ENCODE assay signal across 18 mouse cellular contexts in the genomic region with DNA sequence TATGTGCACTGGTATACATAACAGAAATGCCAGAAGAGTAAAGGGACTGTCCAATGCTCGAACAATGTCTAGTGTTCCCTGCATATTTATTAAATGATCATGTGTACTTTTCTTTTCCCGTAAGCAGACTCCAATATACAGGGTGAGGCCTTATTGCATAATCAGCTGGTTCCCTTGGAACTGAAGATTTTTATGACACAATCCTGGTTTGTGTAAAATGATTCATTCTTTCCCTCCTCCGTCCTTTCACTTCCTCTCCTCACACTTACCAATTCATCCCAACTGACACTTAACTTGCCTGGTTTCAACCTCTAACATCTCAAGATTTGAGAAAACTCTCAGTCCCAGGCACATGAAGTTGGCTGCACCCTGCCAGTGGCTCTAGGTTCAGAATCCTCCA. TPM values are rescaled to one million over a fixed set of nuclear protein-coding genes. Genes with fewer than 3 reads are reported as not detected.
DNase-seq lines count a peak whose midpoint lies in the region; ATAC-seq and TF ChIP-seq lines count a peak whose summit lies in the region.
"Had no signal": no experiment of that assay in that cellular context is flagged by ENCODE, and none has a peak within 500 bp of the region (broad histone marks: within the 10 kb centered on the region; RNA-seq: fewer than 3 reads in every experiment).

No protein-coding gene starts in this region.

- TF ChIP-seq CTCF in liver, postnatal 0 days (IDR thresholded peaks at IDR 0.05; ENCODE audit: low read depth), result no peak

- H3K36me3 ChIP-seq in liver, postnatal 0 days (replicated peaks; ENCODE audit: insufficient read depth, low read length), result no peaks in the 10 kb centered on the region
- H3K36me3 ChIP-seq in liver, embryonic 11.5 days (ENCODE audit: control insufficient read depth, insufficient read depth, low read length), result no peaks in the 10 kb centered on the region
- no peaks in the 10 kb centered on the region for H3K36me3 ChIP-seq in kidney, embryonic 15.5 days
- H3K36me3 ChIP-seq: forebrain, embryonic 12.5 days; heart, embryonic 12.5 days; hindbrain, embryonic 10.5 days had no signal

- no peak overlapping the region for H3K4me2 ChIP-seq in liver, postnatal 0 days (ENCODE audit: low read depth, low read length)
- H3K4me2 ChIP-seq in liver, embryonic 11.5 days, result no peak overlapping the region
- H3K4me2 ChIP-seq in kidney, embryonic 15.5 days, result no peak overlapping the region
- H3K4me2 ChIP-seq: forebrain, embryonic 12.5 days; heart, embryonic 12.5 days had no signal

- no peak for DNase-seq in frontal cortex, postnatal 25 days (ENCODE audit: low spot score in 2 of 2)
- DNase-seq in liver, postnatal 0 days, result no peak
- DNase-seq in liver, embryonic 11.5 days (ENCODE audit: low spot score), result no peak
- peak; percentile 46 for DNase-seq in fibroblast of lung, adult 2 months (ENCODE audit: low read depth)
- DNase-seq in urinary bladder, postnatal 4 days (ENCODE audit: low spot score in 2 of 2), result no peak
- DNase-seq: cerebellum, adult 2 months; right cerebral cortex, adult 18-20 months; thymus, postnatal 25 days had no signal

- peak; percentile 52; the same call in 1 of the 2 replicates for TF ChIP-seq EP300 in liver, postnatal 0 days (IDR thresholded peaks at IDR 0.05; ENCODE audit: low read depth)

- 53% methylated on average over 3 of the region's 3 CpGs for WGBS in liver, postnatal 0 days (ENCODE audit: insufficient replicate concordance)
- whole genome bisulfite sequencing in liver, embryonic 11.5 days, result 81% methylated on average over 3 of the region's 3 CpGs
- 80% methylated on average over 3 of the region's 3 CpGs for WGBS in kidney, embryonic 15.5 days

- peaks cover 4% of the 10 kb centered on the region for H3K4me1 ChIP-seq in liver, postnatal 0 days (ENCODE audit: insufficient read depth)
- no peaks in the 10 kb centered on the region for H3K4me1 ChIP-seq in liver, embryonic 11.5 days (replicated peaks; ENCODE audit: control insufficient read depth, insufficient read depth, low read length)
- peaks cover 12% of the 10 kb centered on the region for H3K4me1 ChIP-seq in kidney, embryonic 15.5 days

- H3K9me3 ChIP-seq in liver, postnatal 0 days (ENCODE audit: low read length), result no peaks in the 10 kb centered on the region
- no peaks in the 10 kb centered on the region for H3K9me3 ChIP-seq in liver, embryonic 11.5 days (ENCODE audit: control insufficient read depth, low read length)
- H3K9me3 ChIP-seq in kidney, embryonic 15.5 days (replicated peaks), result no peaks in the 10 kb centered on the region
- H3K9me3 ChIP-seq: forebrain, embryonic 12.5 days; heart, embryonic 12.5 days; hindbrain, embryonic 10.5 days had no signal

- no peak overlapping the region for H3K4me3 ChIP-seq in liver, postnatal 0 days (ENCODE audit: low read depth, low read length)
- H3K4me3 ChIP-seq in liver, embryonic 11.5 days (ENCODE audit: low read depth, low read length), result no peak overlapping the region
- H3K4me3 ChIP-seq in kidney, embryonic 15.5 days (replicated peaks), result no peak overlapping the region
- H3K4me3 ChIP-seq: forebrain, embryonic 12.5 days; heart, embryonic 12.5 days; hindbrain, embryonic 10.5 days; megakaryocyte, embryonic 14.5 days had no signal

- H3K27me3 ChIP-seq in liver, postnatal 0 days (ENCODE audit: insufficient read depth, low read length), result peaks cover 11% of the 10 kb centered on the region
- peaks cover 17% of the 10 kb centered on the region for H3K27me3 ChIP-seq in liver, embryonic 11.5 days (replicated peaks; ENCODE audit: control insufficient read depth, insufficient read depth, low read length)
- peaks cover 15% of the 10 kb centered on the region for H3K27me3 ChIP-seq in kidney, embryonic 15.5 days
- H3K27me3 ChIP-seq: megakaryocyte, embryonic 14.5 days had no signal

- ATAC-seq in frontal cortex, adult (ENCODE audit: low TSS enrichment), result peak; percentile 25
- ATAC-seq in liver, postnatal 0 days, result no peak
- no peak for ATAC-seq in liver, embryonic 11.5 days (replicated peaks; ENCODE audit: low FRiP score)
- ATAC-seq in monocyte, adult 5-6 weeks (replicated peaks; ENCODE audit: insufficient number of reproducible peaks, low FRiP score, low TSS enrichment, poor library complexity, severe bottlenecking), result peak; percentile 62
- ATAC-seq in kidney, embryonic 15.5 days (replicated peaks; ENCODE audit: low FRiP score), result no peak

- no peak overlapping the region for H3K9ac ChIP-seq in liver, postnatal 0 days (replicated peaks)
- no peak overlapping the region for H3K9ac ChIP-seq in liver, embryonic 11.5 days (ENCODE audit: low read depth, low read length)
- H3K9ac ChIP-seq in kidney, embryonic 15.5 days, result no peak overlapping the region
- H3K9ac ChIP-seq: forebrain, embryonic 12.5 days; heart, embryonic 12.5 days; liver, embryonic 14.5 days had no signal

- no peak overlapping the region for H3K27ac ChIP-seq in liver, postnatal 0 days (ENCODE audit: low read depth)
- no peak overlapping the region for H3K27ac ChIP-seq in liver, embryonic 11.5 days (ENCODE audit: low read depth, low read length)
- no peak overlapping the region for H3K27ac ChIP-seq in kidney, embryonic 15.5 days
- H3K27ac ChIP-seq: forebrain, embryonic 12.5 days; hindbrain, embryonic 10.5 days; kidney, postnatal 0 days; liver, embryonic 14.5 days; stomach, postnatal 0 days had no signal

RNA-seq across cellular contexts. Expression of gene Gda, which starts 3.5 kb away (rescaled TPM):
- 1.6 and 2.0 TPM in 2 replicates for polyA plus RNA-seq in liver, postnatal 0 days (2015; fragmentation: Nextera tagmentation; extraction: Ambion mirVana)
- 0.40 and 0.44 TPM in 2 replicates for polyA plus RNA-seq in liver, embryonic 11.5 days (2014; fragmentation: Nextera tagmentation; extraction: Ambion mirVana)
- 131 to 211 TPM (median 188 TPM) in 3 replicates for total RNA-seq in monocyte, adult 5-6 weeks (2017)
- polyA plus RNA-seq in kidney, embryonic 15.5 days (2015; fragmentation: Nextera tagmentation; extraction: Ambion mirVana), result 0.15 and 0.17 TPM in 2 replicates
- polyA plus RNA-seq: hindbrain, embryonic 10.5 days had no signal

Comparison
In these comparisons a context has a peak if more than half of its experiments do, and no peak if none do; other contexts are left out.
1. ATAC-seq: peak in frontal cortex, adult (single experiment) and monocyte, adult 5-6 weeks (single experiment); none in liver, postnatal 0 days (single experiment), liver, embryonic 11.5 days (single experiment) and kidney, embryonic 15.5 days (single experiment).